Mouse (Mus musculus) adrenal gland, adult (tissue): ENCODE data around the gene Foxp1.

Experiments
- DNase-seq, 2 experiments: peaks; one replicate each; pipeline ENCODE4 v3.0.0; 2022 to 2023; ENCODE audit warnings: low spot score in 1 of 2; ENCODE audit not compliant: inconsistent age in 2 of 2

The Foxp1 gene

DNA sequence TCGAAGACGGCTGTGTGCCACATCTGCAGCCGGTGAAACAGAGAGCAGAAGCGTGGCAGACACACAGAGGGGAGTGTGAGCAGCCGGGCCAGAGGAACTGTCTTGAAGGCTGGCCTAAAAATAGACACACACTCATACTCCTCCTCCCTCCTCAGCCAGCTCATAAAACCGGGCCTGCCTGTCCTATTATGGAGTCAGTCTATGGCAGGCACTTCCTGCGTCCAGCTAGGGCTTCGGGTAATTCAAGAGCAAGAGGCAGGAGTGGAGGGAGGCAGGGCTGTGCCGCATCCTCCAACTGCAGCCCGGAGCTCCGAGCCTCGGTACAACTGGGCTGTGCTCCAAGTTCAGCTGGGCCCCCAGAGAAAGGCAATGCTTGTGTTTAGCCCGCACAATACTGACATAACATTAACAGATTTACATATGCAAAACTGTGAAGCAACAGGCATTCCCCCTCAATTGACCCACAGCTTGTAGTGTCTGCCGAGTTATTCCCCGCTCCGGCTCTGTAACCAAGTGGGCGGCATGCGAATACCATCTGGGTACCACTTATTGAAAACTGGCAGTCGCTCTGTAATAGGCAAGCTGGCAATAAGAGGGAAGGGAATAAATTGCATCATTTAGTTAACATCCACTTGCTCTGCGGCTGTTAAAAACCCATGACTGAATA is 37.2 kb downstream of the Foxp1 start:
- peak; percentile 75 to 88 for DNase-seq

DNA sequence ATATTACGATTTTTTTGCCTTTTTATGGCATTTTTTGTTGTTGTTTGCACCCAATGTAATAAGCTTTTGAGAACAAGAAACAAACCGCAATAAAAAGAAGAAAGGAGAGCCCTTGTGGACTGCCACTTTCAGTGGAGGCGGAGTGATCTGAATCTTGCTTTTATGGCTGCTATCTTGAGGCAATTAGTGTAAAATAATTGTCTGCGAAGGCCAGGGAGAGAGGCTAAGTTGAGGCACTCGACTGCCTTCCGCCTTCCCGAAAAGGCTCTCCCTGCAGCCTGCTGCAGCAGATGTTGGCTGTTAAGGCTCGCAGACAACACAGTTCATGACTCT is 37.7 kb downstream of the Foxp1 start:
- no peak for DNase-seq

DNA sequence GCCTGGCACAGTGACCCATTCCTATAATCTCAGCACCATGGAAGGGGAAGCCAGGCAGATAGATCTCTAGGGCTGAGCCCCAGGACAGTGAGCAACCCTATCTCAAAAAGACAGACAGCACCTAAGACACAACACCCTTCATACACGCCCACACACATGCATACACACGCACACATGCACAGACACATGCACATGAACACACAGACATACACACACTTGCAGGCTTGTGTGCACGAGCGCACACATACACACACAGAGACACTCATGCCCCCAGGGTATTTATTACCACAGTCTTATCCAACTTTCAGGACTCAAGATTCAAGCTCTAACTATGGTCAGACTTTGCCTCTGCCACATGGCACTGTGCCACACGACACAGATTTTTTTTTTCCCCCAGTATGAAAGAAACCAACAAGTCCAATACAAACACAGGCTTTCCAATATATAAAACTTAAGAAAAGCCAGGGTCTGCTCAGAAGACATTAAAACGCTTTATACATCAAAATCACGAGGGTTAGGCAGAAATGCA is 38.3 kb downstream of the Foxp1 start:
- peak in 1 of 2 experiments; percentile 36 for DNase-seq

DNA sequence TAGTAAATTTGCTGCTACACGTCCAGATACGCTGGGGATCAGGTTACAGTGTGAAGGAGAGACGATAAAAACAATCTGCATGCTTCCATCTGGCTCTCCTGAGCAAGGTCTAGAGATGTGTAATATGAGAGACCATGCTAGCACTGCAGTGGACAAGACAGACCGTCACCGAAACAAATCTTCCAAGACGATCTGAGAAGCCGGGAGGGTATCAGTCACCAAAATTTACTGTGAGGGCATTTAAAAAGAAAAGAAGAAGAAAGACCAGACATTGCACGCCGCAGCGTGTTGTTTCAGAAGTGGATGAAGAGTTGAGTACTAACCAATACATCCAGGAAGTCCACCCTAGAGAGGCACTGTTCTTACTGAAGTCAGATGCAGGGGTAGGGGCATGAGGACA is 39.0 kb downstream of the Foxp1 start:
- DNase-seq = no peak

DNA sequence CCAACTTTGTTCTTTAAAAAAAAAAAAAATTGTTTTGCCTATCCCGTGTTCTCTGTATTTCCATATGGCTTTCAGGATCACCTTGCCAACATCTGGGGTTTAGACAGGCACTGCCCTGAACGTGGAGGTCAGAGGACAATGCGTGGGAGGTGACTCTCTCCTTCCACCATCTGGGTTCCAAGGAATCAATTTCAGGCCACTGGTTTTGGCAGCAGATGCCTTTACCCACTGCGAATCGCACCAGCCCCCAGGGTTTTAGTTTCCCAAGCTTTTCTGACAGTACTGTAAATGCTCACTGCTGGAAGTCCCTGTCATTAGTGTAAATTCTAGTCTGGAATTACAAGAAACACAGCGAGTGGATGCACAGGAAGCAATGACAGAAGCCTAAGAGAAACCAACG is 41.0 kb downstream of the Foxp1 start:
- no peak for DNase-seq

DNA sequence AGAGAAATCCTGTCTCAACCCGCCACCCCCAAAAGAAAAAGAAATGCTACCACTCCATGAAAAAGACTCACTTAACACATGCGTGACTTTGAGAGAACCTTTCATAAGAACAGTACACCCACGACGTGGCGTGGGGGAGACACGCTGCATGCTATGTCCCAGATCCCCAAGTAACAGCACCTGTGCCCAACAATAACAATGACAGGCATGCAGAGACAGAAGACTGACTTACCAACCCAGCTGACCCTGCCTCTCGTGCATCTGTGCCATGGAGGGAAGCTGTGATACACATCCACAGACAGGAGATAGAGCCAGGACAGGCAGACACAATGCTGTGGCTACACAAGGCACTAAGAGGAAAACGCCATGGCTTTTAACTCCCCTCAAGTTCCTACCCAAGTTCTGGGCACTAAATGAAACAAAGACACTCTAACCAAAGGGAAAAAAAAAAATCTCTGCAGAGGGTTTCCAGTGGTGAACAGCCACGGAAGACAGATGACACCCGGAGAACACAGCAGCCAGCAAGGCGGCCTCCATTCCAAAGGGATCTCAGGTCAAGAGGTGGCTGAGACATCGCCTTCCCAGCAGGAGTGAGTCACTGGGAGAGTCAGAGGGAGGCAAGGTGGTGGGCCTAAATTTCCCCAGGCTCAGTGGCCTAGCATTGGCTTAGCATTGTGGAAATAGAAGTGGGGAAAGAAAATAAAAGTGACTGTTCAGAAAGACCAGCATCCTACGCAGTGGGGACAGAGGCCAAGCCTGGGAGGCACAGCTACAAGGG is 43.5 kb downstream of the Foxp1 start:
- peak in 1 of 2 experiments; percentile 36 for DNase-seq

DNA sequence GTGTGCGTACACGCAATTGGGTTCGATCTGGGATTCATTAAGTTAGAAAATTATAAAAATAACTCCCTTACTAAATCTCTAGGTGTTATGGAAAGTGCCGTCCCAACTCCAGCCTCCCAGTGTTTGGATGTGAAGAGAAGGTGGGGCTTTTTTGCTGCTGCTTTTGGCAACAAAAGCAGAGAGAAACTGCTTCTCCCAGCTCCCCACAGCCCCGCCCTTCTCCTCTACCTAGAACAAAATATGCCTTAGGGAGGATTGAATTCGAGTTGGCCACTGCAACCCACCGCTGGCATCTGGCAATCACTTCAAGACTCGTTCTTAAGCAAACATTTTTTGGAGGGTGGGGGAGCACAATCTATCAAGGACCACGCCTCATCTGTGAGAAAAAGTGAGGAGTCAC is 47.5 kb downstream of the Foxp1 start:
- DNase-seq = no peak

DNA sequence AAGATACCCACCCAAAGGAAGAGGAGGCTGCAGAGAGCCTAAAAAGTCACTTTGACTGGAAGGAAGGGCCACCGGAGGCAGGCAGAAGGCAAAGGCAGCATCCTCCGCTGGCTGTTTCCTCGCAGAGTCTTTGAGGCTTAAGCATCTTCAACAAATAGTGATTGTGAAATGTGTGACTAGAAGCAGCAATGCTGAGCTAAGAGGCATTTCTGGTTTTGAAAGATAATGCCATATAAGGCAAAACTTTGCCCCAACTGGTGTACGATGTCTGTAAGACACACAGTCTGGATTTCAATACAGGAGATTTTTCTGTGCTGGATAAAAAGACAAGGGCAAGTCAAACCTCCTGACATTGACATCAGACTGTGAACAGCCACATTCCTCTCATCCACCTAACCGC is 51.6 kb downstream of the Foxp1 start:
- no peak for DNase-seq

DNA sequence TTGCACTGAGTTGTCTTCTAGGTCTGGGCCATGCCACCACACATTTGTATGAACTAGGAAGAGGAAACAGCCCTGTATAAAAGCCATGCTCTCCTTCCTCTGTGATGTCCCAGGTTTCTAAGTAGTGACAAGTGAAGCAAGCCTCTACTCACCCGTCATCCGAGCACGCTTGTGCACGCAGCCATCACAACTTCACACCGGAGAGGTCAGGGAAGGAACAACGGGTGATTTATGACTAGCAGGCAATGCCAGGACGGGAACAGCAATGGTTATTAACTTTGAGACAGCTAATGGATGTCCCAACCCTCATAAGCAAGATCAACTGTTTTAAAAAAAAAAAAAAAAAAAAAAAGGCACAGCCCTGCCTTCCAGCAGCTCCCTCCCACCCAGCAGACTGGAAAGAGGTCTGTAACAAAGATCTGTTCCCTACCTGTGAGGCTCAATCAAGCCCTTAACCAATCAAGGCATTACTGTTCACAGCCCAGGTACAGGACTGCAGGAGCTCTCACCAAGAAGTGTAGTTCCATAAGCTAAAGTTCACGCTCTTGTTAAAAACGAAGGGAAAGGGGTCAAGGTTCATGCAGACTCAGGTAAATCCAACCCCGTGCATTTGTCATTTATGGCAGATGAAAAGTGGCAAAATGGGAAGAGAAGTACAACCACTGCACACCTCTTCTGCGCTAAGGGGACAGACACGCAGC is 53.2 kb downstream of the Foxp1 start:
- no peak for DNase-seq

DNA sequence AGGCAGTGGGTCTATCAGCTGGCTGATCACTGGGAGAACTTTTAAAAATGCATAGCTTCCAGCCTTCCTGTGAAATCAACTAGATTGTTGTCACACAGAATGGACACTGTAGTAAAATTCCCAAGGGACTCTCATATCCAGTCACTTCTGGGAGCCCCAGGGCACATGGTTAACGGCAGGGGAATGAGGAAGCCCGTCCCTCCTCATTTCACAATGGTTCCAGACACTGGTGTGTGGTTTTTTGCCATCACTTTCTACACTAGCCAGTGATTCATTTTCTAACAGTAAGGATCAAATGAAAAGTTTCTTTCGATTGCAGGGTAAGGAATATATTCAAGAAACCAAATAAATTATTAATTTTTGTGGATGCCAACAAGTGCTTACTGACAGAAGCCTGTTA is 54.7 kb downstream of the Foxp1 start:
- no peak for DNase-seq

DNA sequence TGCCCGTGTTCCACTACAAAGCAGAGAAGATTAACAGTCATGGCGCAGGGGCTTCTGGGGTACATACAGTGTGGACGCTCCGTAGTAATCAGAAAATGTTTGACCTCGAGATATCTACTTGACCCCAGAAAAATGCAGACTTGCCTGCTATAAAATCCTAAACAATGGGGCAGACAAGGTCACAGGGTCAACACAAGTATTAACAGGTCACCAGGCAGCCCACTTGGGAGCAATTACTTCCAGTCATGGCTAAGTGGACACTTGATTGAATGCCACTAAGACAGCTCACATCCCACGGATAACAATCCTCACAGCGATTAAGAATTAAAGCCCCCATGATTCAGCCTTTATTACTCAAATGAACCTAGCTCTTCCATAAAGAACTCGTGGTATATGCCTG is 55.4 kb downstream of the Foxp1 start:
- no peak for DNase-seq

DNA sequence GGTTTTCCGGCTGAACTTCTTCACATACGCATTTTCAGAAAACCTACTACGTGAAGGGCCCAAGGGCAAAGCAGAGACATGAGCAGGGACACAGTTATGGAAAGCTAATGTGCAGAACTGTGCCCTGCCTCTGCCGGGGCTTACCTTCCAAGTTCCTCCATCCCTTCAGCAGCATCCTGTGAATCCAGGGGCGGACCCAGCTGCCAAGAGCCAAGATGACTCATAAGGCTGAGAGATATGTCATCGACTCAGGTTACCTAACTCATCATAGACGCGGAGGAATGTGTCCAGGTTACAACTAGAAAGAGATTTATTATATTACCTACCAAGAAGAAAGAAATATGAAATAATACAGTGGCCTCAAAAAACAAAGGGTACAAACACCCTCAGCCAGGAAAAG is 56.2 kb downstream of the Foxp1 start:
- DNase-seq = peak; percentile 36 to 58

DNA sequence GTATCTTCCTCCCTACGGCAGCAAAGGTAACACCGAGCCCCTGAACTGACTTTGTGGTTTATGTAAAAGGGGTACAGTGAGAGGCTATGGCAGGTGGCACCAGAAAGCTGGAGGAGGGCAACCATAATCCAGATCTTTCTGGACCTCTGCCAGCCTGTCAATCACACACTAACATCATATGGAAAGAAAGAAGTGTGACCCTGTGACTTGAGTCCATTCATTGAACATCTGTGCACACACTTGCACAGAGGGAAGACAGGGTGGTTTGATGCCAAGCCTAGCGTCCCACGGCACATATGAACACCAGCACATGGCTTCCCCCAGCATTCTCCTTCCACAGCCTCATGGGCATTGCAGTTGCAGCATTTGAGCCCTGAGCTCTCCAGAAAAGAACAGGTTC is 58.1 kb downstream of the Foxp1 start:
- no peak for DNase-seq

DNA sequence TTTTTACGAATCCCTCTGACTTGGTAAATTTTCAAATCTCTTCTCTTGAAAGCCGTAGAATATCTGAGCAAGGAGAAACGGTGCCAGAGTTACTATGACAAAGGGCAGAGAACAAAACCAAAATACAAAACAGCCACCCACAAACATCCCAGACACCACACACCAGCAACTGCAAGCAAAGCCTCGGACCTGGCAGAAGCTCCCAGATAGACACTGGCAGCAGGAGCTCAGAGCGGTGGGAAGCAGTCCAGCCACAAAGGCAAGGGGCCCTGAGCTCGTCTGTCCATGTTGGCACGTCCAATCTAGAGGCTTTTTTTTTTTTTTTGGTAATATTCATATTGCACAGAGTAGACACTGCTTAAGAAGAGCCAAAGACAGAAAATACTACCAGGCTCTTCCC is 58.6 kb downstream of the Foxp1 start:
- no peak for DNase-seq

DNA sequence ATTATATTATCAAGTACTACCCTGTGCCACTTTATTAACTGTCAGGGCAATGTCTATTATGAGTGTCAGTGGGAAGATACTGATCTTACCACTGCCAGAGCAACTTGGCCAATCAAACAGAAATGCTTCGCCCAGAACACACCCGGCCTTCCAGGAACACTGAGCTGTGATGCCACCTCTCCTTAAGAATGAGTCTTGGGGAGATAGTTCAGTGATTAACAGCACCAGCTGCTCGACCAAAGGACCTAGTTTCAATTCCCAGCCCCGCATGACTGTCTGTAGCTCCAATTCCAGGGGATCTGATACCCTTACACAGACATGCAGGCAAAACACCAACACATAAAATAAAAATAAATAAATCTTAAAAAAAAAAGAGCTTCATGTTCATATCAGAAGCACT is 63.7 kb downstream of the Foxp1 start:
- no peak for DNase-seq

DNA sequence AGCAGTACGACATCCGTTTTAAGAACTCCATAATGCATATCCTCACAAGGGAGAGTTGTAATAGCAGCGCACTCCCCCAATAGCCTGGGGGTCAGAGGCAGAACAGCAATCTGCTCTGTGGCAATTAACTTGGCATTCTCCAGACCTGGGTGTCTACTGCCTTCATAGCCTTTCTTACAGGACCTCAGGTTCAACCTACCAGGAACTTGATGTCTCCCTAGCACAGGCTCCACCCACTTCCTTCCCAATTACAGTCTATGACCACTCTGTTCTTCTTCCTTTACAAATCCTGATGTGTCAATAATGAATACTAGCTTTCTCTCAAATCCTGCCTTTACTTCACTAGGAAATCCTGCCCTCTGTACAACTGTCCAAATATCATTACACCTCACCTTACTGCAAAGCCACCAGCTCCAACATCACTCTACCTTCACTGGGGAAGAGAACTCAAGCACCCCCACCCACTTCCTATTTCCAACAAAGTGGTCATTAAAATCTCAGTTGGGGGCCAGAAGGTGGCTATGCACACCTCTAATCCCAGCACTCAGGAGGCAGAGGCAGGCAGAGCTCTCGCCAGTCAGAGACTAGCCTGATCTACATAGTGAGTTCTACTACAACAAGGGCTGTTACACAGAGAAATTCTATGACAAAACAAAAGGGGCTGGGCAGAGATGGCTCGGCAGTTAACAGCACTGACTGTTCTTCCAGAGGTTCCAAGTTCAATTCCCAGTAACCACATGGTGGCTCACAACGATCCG is 68.6 kb downstream of the Foxp1 start:
- no peak for DNase-seq

DNA sequence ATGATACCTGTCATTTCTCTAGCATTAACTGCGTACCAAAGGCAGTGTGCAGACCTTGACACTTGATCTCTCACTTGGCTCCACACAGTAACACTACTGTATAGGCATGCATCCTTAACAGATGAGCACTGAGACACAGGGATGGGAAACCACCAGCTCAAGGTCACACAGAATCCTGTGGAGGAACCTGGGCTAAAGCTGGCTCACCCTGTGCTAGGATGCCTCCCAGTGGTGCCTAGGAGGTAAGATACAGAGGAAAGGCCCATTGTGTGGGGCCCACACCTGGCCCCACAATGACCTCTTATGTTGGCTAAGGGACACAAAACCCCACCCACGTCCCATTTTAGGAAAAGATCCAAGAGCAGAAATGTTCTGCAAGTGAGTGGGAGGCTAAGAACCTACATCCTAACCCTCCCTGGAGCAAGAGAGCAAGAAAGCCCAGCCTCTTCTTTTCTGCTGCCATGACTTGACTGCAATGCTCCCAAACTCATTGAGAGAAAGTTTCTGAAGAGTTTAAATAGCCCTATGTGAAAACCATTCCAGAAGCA is 69.8 kb downstream of the Foxp1 start:
- DNase-seq = peak; percentile 29 to 55

DNA sequence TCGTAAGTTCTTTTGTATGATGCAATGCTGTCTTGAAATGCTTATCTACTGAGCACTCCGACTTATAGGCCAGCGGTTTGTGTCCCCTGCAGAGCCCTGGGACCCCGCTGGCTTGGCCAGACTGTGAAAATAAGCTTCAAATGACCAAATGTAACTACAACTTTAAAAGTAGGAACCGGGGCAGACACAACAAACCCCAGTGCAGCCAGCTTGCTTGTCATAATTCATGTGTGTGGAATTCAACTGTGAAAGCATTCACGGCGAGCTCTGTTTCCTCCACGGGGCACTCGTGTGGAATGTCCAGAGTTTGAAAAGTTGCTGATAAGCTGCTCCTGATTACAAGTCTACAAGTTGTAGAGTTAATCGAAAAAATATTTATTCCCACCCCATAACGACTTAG is 71.0 kb downstream of the Foxp1 start:
- DNase-seq = peak in 1 of 2 experiments; percentile 44

DNA sequence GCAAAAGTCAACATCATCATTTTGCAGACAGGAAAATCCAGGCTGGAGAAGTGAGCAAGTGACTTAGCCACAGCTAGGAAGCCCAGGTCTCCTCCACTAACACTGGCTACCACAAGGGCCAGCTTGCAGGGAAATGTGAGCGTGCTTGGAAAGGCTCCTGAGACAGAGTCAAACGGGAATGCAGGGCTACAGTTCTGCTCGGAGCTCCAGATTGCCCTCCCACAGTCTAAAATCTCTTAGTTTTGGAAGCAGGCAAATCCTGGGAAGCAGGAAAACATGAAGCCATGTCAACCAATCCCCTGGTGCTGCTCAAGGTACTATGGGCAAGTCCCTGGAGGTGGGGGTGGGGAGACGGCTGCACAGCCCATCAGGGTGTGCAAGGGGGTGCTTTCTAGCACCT is 75.1 kb downstream of the Foxp1 start:
- DNase-seq = no peak

DNA sequence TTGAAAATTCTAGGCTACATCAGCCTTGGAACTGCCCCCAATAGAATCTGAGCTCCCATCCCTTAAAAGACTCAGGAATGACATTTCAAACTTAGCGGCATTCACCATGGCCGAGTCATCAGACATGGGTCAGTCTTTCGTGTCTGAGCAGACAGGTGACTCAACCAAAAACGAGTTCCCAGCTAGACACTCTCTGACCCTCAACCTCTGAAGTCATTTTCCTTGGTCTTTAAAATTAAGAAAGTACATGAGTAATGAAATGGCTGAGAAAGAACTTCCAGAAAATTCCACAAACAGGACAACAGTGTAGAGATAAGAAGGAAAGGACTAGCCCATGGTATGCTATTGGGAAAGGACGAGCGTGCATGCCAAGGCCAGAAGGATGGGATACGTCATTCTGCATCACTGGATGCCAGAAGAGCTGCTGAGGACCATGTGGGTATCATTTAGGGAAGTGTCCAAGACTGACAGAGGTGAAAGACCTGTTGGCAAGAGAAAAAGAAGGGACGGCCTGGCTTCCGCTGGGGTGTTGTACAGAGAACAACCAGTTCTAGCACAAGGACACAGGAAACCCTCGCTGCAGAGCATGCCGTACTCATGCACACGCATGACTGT is 75.6 kb downstream of the Foxp1 start:
- DNase-seq = peak; percentile 82 to 85

DNA sequence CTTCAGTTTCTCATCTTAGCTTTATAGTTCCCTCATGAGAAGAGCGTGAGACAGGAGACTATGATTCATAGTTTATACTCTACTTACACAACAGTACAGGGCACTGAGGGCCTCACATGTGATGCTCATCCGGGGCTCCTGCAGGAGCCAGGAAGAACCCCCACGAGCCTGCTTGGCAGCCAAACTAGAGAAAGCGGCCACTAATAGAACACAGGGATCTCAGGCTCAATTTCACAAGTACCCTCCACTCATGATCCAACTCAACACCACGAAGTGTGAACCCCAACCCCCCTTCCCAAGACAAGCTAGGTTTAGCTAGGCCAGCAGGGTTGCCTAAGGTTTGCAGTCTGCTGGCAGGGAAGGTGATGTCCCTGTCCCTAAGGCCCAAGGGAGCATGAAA is 79.1 kb downstream of the Foxp1 start:
- DNase-seq = no peak
